In genomic region chr13:31792480-31793132, GRCm38 (mm10) we compare ENCODE assay signal across 8 mouse cellular contexts. TPM values are rescaled to one million over a fixed set of nuclear protein-coding genes. Genes with fewer than 3 reads are reported as not detected.
DNase-seq lines count a peak whose midpoint lies in the region; ATAC-seq and TF ChIP-seq lines count a peak whose summit lies in the region.

No protein-coding gene starts in this region.

- H3K4me1 ChIP-seq in cerebellum, adult 2 months (ENCODE audit: control insufficient read depth, insufficient read depth, low read length): no peaks in the 10 kb centered on the region
- H3K4me1 ChIP-seq in heart, embryonic 12.5 days (replicated peaks): peaks cover 9% of the 10 kb centered on the region
- peaks cover 5% of the 10 kb centered on the region; the same call in 1 of the 2 replicates for H3K4me1 ChIP-seq in kidney, embryonic 16.5 days (ENCODE audit: insufficient read depth, low read length)
- H3K4me1 ChIP-seq in lung, postnatal 0 days (ENCODE audit: insufficient read depth, low read depth, low read length): no peaks in the 10 kb centered on the region

- TF ChIP-seq EP300 in lung, postnatal 0 days (IDR thresholded peaks at IDR 0.05): no peak

- no peak overlapping the region for H3K4me3 ChIP-seq in cerebellum, adult 2 months (replicated peaks; ENCODE audit: insufficient read depth, low read depth, low read length)
- H3K4me3 ChIP-seq in C2C12 (ENCODE audit: insufficient read depth, poor library complexity, severe bottlenecking): no peak overlapping the region
- peak overlapping the region; percentile 19; the same call in 1 of the 2 replicates for H3K4me3 ChIP-seq in heart, embryonic 12.5 days
- peak overlapping the region; percentile 33 for H3K4me3 ChIP-seq in kidney, embryonic 16.5 days (ENCODE audit: low read length)
- H3K4me3 ChIP-seq in lung, postnatal 0 days (ENCODE audit: low read depth, low read length): no peak overlapping the region

- H3ac ChIP-seq in C2C12 (ENCODE audit: control insufficient read depth, insufficient read length, low read depth): no peak overlapping the region

- no peak for TF ChIP-seq POLR2A in cerebellum, adult 2 months (IDR thresholded peaks at IDR 0.05; ENCODE audit: borderline replicate concordance, insufficient read depth, low read length)

- no peak for ATAC-seq in heart, embryonic 12.5 days (ENCODE audit: insufficient number of reproducible peaks, low FRiP score)
- peak; percentile 64; the same call in 1 of the 2 replicates for ATAC-seq in kidney, embryonic 16.5 days (ENCODE audit: low FRiP score, low TSS enrichment)
- 0 out of 2 replicates have a peak, but pooled peaks have one; percentile 16 for ATAC-seq in lung, postnatal 0 days

- DNase-seq in cerebellum, adult 2 months: peak in 1 of 2 experiments; percentile 44
- DNase-seq in cerebellum, adult 11 months: no peak
- DNase-seq in cerebellum, postnatal 36 days: peak; percentile 40 to 50
- DNase-seq in lung, postnatal 0 days (ENCODE audit: low spot score): peak; percentile 72
- peak; percentile 52 for DNase-seq in splenic B cell, adult 2 months (ENCODE audit: low read depth, low spot score)

- H3K79me2 ChIP-seq in C2C12 (ENCODE audit: control insufficient read depth, insufficient read depth): no peaks in the 10 kb centered on the region

- WGBS in cerebellum, adult 2 months: 25% methylated on average over 17 of the region's 17 CpGs
- 11% methylated on average over 17 of the region's 17 CpGs for WGBS in heart, embryonic 12.5 days
- 9% methylated on average over 17 of the region's 17 CpGs for WGBS in kidney, embryonic 16.5 days
- whole genome bisulfite sequencing in lung, postnatal 0 days: 7% methylated on average over 17 of the region's 17 CpGs

- H3K79me3 ChIP-seq in C2C12 (ENCODE audit: low read depth): no peaks in the 10 kb centered on the region

- no peaks in the 10 kb centered on the region for H3K36me3 ChIP-seq in C2C12 (ENCODE audit: control insufficient read depth, insufficient read depth)
- H3K36me3 ChIP-seq in heart, embryonic 12.5 days: no peaks in the 10 kb centered on the region
- H3K36me3 ChIP-seq in kidney, embryonic 16.5 days (ENCODE audit: insufficient read depth, low read length): no peaks in the 10 kb centered on the region
- H3K36me3 ChIP-seq in lung, postnatal 0 days (ENCODE audit: insufficient read depth, low read length): no peaks in the 10 kb centered on the region
- H3K36me3 ChIP-seq in splenic B cell, adult 2 months (ENCODE audit: control insufficient read depth, insufficient read depth, low read length, poor library complexity, severe bottlenecking): no peaks in the 10 kb centered on the region

- no peaks in the 10 kb centered on the region for H3K9me3 ChIP-seq in heart, embryonic 12.5 days (replicated peaks)
- H3K9me3 ChIP-seq in kidney, embryonic 16.5 days (ENCODE audit: low read length): no peaks in the 10 kb centered on the region
- H3K9me3 ChIP-seq in lung, postnatal 0 days (ENCODE audit: low read length): no peaks in the 10 kb centered on the region

- no peak overlapping the region for H3K27ac ChIP-seq in cerebellum, adult 2 months (ENCODE audit: insufficient read depth, low read length)
- no peak overlapping the region for H3K27ac ChIP-seq in heart, embryonic 12.5 days (ENCODE audit: poor library complexity, severe bottlenecking)
- no peak overlapping the region for H3K27ac ChIP-seq in kidney, embryonic 16.5 days (ENCODE audit: low read length)
- H3K27ac ChIP-seq in lung, postnatal 0 days (ENCODE audit: low read length): no peak overlapping the region

- H3K27me3 ChIP-seq in cerebellum, adult 2 months (ENCODE audit: control insufficient read depth, insufficient read depth, low read length): no peaks in the 10 kb centered on the region
- no peaks in the 10 kb centered on the region for H3K27me3 ChIP-seq in C2C12 (ENCODE audit: control insufficient read depth, insufficient read depth, insufficient read length)
- H3K27me3 ChIP-seq in heart, embryonic 12.5 days (replicated peaks): peaks cover 20% of the 10 kb centered on the region
- H3K27me3 ChIP-seq in kidney, embryonic 16.5 days (ENCODE audit: insufficient read depth, low read length): 0 out of 2 replicates have a peak, but pooled peaks cover 2% of the 10 kb centered on the region
- H3K27me3 ChIP-seq in lung, postnatal 0 days (replicated peaks; ENCODE audit: insufficient read depth, low read length): peaks cover 12% of the 10 kb centered on the region
- H3K27me3 ChIP-seq in splenic B cell, adult 2 months (ENCODE audit: control insufficient read depth, insufficient read depth, low read length, poor library complexity, severe bottlenecking): no peaks in the 10 kb centered on the region

- H3K4me2 ChIP-seq in heart, embryonic 12.5 days: peak overlapping the region; percentile 45
- peak overlapping the region; percentile 55 for H3K4me2 ChIP-seq in kidney, embryonic 16.5 days (replicated peaks; ENCODE audit: low read depth, low read length)
- peak overlapping the region; percentile 15; the same call in 1 of the 2 replicates for H3K4me2 ChIP-seq in lung, postnatal 0 days (replicated peaks; ENCODE audit: low read depth, low read length)

- TF ChIP-seq CTCF in cerebellum, adult 2 months (IDR thresholded peaks at IDR 0.05; ENCODE audit: borderline replicate concordance, insufficient read depth, low read depth, low read length): peak; percentile 84
- peak; percentile 65 for TF ChIP-seq CTCF in C2C12 (IDR thresholded peaks at IDR 0.05; ENCODE audit: control insufficient read depth, insufficient read depth, insufficient read length)
- TF ChIP-seq CTCF in lung, postnatal 0 days (IDR thresholded peaks at IDR 0.05): peak; percentile 99

- H3K9ac ChIP-seq in heart, embryonic 12.5 days: no peak overlapping the region
- H3K9ac ChIP-seq in kidney, embryonic 16.5 days (replicated peaks; ENCODE audit: low read length): 0 out of 2 replicates have a peak overlapping the region, but pooled peaks have one; percentile 17
- H3K9ac ChIP-seq in lung, postnatal 0 days (replicated peaks; ENCODE audit: low read depth): no peak overlapping the region

TF ChIP-seq in C2C12, 6 proteins besides CTCF, POLR2A, EP300 and RAD21:
- TF ChIP-seq CEBPB (IDR thresholded peaks at IDR 0.05; ENCODE audit: low read depth) (no peak), USF1 (IDR thresholded peaks at IDR 0.05; ENCODE audit: low read depth) (no peak), MAX (IDR thresholded peaks at IDR 0.05) (no peak), MYOD1 (IDR thresholded peaks at IDR 0.05; ENCODE audit: control insufficient read depth, insufficient read length, low read depth) (no peak), MYOG (IDR thresholded peaks at IDR 0.05; ENCODE audit: control insufficient read depth, extremely low read depth, insufficient read length) (no peak), FOSL1 (IDR thresholded peaks at IDR 0.05; ENCODE audit: insufficient read depth, low read length, poor library complexity, severe bottlenecking) (no peak)

RNA-seq across cellular contexts. Expression of gene Foxc1, which starts 13.8 kb away (rescaled TPM):
- 1.9 and 2.0 TPM in 2 replicates for polyA plus RNA-seq in cerebellum, adult 2 months (2012; rRNA removed)
- polyA plus RNA-seq in C2C12 (2012; fragmentation: generic; extraction: Trizol): 4.1 TPM
- 5.4 and 6.4 TPM in 2 replicates for polyA plus RNA-seq in heart, embryonic 12.5 days (2016; fragmentation: Nextera tagmentation; extraction: Ambion mirVana)
- polyA plus RNA-seq in kidney, embryonic 16.5 days (2015; fragmentation: Nextera tagmentation; extraction: Ambion mirVana): 2.3 and 3.3 TPM in 2 replicates
- 0.37 and 0.43 TPM in 2 replicates for polyA plus RNA-seq in lung, postnatal 0 days (2015; fragmentation: Nextera tagmentation; extraction: Ambion mirVana)

Comparison
In these comparisons a context has a peak if more than half of its experiments do, and no peak if none do; other contexts are left out.
1. H3K4me3 ChIP-seq: peak in heart, embryonic 12.5 days (single experiment) and kidney, embryonic 16.5 days (single experiment); none in cerebellum, adult 2 months (single experiment), C2C12 (single experiment) and lung, postnatal 0 days (single experiment).
2. Peak in every context shown above with its lines, with median percentiles within 50 percentile points of each other: CTCF ChIP-seq and H3K4me2 ChIP-seq.